Mouse (Mus musculus) brain, embryonic 18.5 days (tissue): Measurements from ENCODE around the gene Dnajc1.

Experiments
- DNase-seq: peaks from one replicate; pipeline ENCODE4 v3.0.0-alpha.2; 2012; ENCODE audit warnings: low read depth, low spot score

The Dnajc1 gene

DNA sequence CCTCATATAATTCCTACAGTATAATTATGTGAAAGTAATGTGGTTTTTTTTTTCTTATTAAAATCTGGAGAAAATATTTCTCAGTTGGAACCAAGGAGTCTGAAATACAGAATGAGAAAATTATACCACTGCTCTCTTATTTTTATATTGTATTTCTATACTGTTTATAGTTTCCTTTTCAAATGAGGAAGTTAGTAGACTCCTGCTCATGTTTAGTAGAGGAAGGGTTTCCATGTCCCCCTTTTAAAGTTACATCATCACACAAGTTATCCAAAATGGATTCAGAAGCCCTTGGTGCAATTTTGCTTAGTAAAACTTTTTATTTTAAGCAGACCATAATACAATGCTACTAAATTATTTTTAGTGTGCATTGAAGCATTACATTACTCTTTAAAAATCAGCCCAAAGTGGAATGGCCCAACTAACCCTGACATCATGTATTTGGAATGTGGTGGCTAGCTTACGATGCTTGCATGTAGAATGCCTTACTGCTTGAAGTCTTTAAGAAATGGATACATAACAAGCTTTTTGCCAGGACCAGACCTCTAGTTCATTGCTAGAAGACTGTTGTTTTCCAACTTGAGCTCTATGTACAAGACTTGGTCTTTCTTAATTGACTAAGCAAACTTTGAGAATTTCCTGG lies 190.7 kb downstream of the Dnajc1 start:
- no peak for DNase-seq

GRCm38 (mm10) chr2:18195691-18196396 lies 196.8 kb downstream of the Dnajc1 start:
- DNase-seq, result no peak

- no peak for DNase-seq
These were observed 197.3 kb downstream of the Dnajc1 start for GRCm38 (mm10) chr2:18195285-18195684.

DNA sequence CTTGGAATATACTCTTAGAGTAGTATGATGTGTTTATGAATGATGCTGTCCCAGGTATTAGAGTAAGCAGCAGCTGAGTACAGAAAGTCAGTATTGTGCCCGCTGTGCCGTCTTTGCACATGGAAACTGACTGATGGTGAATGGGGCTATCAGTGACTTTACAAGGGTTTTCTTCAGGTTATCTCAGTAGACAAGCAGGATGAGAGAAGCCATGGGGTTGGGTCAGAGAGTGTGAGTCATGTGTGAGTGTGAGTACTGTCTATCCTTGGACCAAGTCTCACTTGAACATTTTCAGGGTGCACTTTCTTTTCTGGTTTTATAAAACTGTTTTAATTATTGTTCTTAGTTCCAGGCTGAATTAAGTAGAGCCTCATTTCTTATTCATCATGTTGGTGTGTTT lies 204.3 kb downstream of the Dnajc1 start:
- no peak for DNase-seq

DNA sequence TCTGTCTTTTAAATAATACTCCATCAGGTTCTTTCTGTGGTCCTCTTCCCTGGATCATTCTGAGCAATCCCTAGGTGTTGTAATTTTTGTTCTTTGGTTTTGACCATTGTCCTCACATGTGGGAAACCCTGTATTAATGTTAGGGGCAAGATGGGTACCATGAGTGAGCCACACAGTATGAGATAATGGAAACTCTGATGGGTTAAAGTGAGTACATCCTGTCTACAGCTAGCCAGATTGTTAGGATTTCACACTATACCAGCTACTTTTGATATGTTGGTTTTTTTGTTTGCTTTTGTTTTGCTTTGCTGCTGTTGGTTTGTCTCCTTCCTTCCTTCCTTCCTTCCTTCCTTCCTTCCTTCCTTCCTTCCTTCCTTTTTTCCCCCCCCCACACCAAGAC lies 209.6 kb downstream of the Dnajc1 start:
- DNase-seq, result no peak

GRCm38 (mm10) chr2:18181631-18182030 lies 211.0 kb downstream of the Dnajc1 start:
- DNase-seq, result no peak

- DNase-seq, result no peak
These were observed 212.3 kb downstream of the Dnajc1 start for GRCm38 (mm10) chr2:18180323-18180722.

GRCm38 (mm10) chr2:18176235-18176634 lies 216.4 kb downstream of the Dnajc1 start:
- DNase-seq, result no peak

DNA sequence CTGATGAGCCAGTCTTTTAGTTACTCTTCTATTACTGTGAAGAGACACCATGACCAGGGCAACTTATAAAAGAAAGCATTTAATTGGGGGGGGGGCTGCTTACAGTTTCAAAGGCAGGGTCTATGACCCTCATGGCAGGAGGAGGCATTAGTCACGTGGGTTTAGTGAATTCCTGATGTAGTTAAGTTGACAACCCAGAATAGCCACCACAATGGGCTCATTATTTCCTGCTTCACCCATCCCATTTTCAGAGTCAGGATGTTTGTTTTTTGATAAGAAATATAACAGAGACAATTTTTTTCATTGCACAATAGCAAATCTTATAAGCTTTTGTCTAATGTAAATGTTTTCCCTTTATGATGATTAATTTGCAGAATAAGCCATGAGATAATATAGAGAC lies 217.4 kb downstream of the Dnajc1 start:
- DNase-seq, result no peak

DNA sequence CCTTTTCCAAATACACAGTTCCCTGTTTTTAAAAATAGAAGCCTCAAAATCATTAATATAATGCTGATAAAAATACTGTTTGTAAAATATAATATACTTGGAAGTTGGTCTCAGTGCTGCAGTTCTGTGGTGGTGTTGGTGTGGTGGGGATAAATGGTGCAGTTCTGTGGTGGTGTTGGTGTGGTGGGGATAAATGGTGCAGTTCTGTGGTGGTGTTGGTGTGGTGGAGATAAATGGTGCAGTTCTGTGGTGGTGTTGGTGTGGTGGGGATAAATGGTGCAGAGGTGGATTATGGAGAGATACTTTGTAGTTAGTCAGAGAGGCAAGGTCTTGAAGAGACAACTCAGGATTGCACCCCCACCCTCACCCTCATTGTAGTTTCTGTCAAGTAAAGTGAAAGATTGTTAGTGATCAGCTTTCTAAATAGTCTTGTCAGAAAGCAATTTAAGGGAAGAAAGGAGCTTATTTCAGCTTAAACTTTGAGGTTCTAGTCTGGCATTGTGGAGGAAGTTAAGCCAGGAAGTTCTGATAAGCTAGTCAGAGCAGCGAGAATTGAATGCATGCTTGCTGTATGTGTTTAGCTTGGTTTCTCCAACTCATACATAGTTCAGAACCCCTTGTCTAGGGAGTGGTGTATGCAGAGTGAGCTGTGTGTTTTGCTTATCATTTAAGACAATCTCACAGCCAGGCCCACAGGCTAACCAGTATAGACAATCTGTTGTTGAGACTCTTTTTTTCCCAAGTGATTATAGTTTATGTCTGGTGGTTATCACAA lies 223.3 kb downstream of the Dnajc1 start:
- DNase-seq, result no peak

DNA sequence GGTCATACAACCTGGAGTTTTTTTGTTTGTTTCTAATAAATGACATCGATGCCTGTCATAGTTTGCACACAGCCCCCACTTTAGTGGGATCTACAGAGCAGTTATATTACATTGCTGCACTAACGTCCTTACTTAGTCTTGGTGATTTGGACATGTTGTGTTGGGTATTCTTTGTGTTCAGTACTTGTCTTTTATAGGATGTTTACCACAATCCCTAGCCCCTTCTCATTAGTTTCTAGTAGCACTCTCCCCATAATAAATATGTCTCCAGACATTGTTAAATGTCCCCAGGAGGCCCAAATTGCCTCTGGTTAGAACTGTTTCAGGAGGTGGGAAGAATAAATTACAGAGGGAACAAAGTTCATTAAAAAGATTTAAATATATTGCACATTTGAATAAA lies 227.1 kb downstream of the Dnajc1 start:
- DNase-seq, result no peak

DNA sequence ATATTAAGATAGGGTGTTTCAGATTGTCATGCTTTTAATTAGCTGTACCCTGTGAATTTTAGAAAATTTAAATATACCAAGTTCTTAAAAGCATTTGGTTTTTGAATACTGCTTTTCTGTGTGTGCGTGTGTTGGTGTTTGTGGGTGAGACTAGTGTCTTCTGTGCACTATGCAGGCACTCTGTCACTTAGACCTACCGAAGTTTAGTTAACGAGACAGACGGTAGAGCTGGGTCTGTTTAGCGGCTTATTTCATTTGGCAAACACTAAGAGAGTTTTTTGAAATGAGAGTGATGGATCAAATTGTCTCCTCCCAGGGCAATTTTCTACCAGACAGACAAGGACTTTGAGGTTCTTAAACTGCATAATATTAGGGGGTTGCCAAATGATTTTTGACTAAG lies 231.6 kb downstream of the Dnajc1 start:
- DNase-seq, result no peak

GRCm38 (mm10) chr2:18159426-18159825 lies 233.2 kb downstream of the Dnajc1 start:
- DNase-seq, result no peak

DNA sequence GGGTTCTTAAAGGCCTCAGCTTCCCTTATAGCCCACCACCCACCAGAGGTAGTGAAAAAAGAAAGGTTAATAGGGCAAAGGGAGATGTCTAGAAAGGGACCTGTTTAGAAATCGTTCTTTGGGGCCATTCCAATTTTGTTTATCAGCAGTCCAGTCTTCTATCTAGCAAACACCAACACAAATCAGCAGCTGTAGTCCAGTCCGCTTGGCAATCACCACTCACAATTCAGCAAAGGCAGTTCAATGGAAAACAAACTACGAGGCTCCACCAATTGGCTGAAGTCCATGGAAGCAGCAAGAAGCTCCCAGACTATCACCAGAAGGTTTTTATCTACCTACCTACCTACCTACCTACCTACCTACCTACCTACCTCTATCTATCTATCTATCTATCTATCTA lies 236.5 kb downstream of the Dnajc1 start:
- DNase-seq, result no peak
